Mouse (Mus musculus) liver, embryonic 14.5 days (tissue): ENCODE measurements around the gene Car6. TPM values are rescaled to one million over a fixed set of nuclear protein-coding genes. Genes with fewer than 3 reads are reported as not detected.
A peak's percentile ranks its signal among the peaks of the same experiment; 100 is the strongest.

Experiments used
- ATAC-seq: fragments of 200-750 bp; cut with Nextera tagmentation; 2 replicates; pipeline ENCODE4 v1.8.0; 2017; ENCODE audit warnings: moderate number of reproducible peaks, mild to moderate bottlenecking, moderate library complexity; ENCODE audit not compliant: insufficient read depth
- DNase-seq, 3 experiments: peaks; one replicate each; pipeline ENCODE4 v3.0.0-alpha.2; 2012 to 2013; ENCODE audit warnings: low read depth in 3 of 3, low spot score in 3 of 3
- H3K27ac ChIP-seq: fragments of 300-500 bp; sonication (generic); 2 replicates; pipeline ENCODE4 v1.5.1; 2014; ENCODE audit warnings: moderate library complexity, mild to moderate bottlenecking, control low read depth, inconsistent platforms
- H3K27me3 ChIP-seq: fragments of 300-500 bp; sonication (generic); 2 replicates; pipeline ENCODE4 v1.6.1; 2014; ENCODE audit warnings: mild to moderate bottlenecking, low read length, moderate library complexity; ENCODE audit not compliant: control insufficient read depth, insufficient read depth
- H3K36me3 ChIP-seq: fragments of 300-500 bp; sonication (generic); replicated peaks from 2 replicates; pipeline ENCODE4 v1.6.1; 2014; ENCODE audit warnings: low read depth; ENCODE audit not compliant: control insufficient read depth, insufficient read depth
- H3K4me1 ChIP-seq, 2 experiments: fragments of 200-500 bp in 1 of 2; fragments of 300-500 bp in 1 of 2; sonication (generic) in 1 of 2; replicated peaks; 2 replicates each; pipeline ENCODE4 v1.6.1; 2012 to 2014; ENCODE audit warnings: antibody characterized with exemption in 1 of 2, inconsistent platforms in 1 of 2, low read length in 1 of 2; ENCODE audit not compliant: control insufficient read depth in 2 of 2, insufficient read depth in 2 of 2
- H3K4me2 ChIP-seq: fragments of 300-500 bp; sonication (generic); 2 replicates; pipeline ENCODE4 v1.6.1; 2014; ENCODE audit warnings: low read depth, mild to moderate bottlenecking, control low read depth, moderate library complexity
- H3K4me3 ChIP-seq, 2 experiments: fragments of 200-500 bp in 1 of 2; fragments of 300-500 bp in 1 of 2; sonication (generic) in 1 of 2; 2 replicates each; pipeline ENCODE4 v1.5.1; 2012 to 2014; ENCODE audit warnings: low read depth in 2 of 2, low read length in 2 of 2, mild to moderate bottlenecking in 2 of 2, control low read depth in 1 of 2, inconsistent platforms in 1 of 2, moderate library complexity in 1 of 2; ENCODE audit not compliant: insufficient read depth in 1 of 2
- H3K9ac ChIP-seq: fragments of 300-500 bp; sonication (generic); replicated peaks from 2 replicates; pipeline ENCODE4 v1.6.1; 2014; ENCODE audit warnings: mild to moderate bottlenecking, control low read depth, moderate library complexity
- H3K9me3 ChIP-seq: fragments of 300-500 bp; sonication (generic); 2 replicates; pipeline ENCODE4 v1.6.1; 2016; ENCODE audit warnings: low read length, mixed read lengths; ENCODE audit not compliant: control insufficient read depth
- CTCF ChIP-seq: IDR thresholded peaks from 2 replicates; pipeline ENCODE4 v1.5.1; 2016; ENCODE audit warnings: antibody characterized with exemption, low read depth, control low read depth
- EP300 ChIP-seq: IDR thresholded peaks from 2 replicates; pipeline ENCODE4 v1.6.1; 2016; ENCODE audit warnings: antibody characterized with exemption, low read depth
- WGBS: fragments of 180-500 bp; shearing (Covaris S2); extraction: QIAGEN DNeasy Blood & Tissue Kit; methylation state at CpG from one replicate; pipeline ENCODE4 v1.1.7; 2014; ENCODE audit not compliant: insufficient replicate concordance; 5-methylcytosine and 5-hydroxymethylcytosine counted together
- polyA plus RNA-seq, 2 experiments: library from polyadenylated mRNA; depleted of rRNA in 1 of 2; stranded (reverse) in 1 of 2; unstranded in 1 of 2; fragments of >200 nt; fragmentation: Nextera tagmentation in 1 of 2; extraction: Ambion mirVana in 1 of 2; gene quantifications; 2 replicates each; pipeline versions ENCODE4 v1.2.1 to v1.2.3; 2012 to 2014

The Car6 gene
- polyA plus RNA-seq, 2 experiments, result 0.02 to 0.09 TPM

GRCm38 (mm10) chr4:150193915-150194314 is 7.2 kb downstream of the Car6 start:
- ATAC-seq (no peak), DNase-seq (no peak)
- Histone ChIP-seq H3K4me3 (no peak overlapping the region), H3K27me3 (no peaks in the 10 kb centered on the region), H3K9ac (no peak overlapping the region), H3K4me2 (no peak overlapping the region), H3K9me3 (no peaks in the 10 kb centered on the region), H3K36me3 (no peaks in the 10 kb centered on the region), H3K4me1 (no peaks in the 10 kb centered on the region), H3K27ac (no peak overlapping the region)
- peak; percentile 90 for TF ChIP-seq CTCF
- no peak for TF ChIP-seq EP300
- WGBS, result 38% methylated on average over 1 of the region's 1 CpGs

GRCm38 (mm10) chr4:150192199-150192598 is 8.9 kb downstream of the Car6 start:
- H3K4me2 ChIP-seq, result no peak overlapping the region
- H3K36me3 ChIP-seq, result no peaks in the 10 kb centered on the region
- H3K27me3 ChIP-seq, result no peaks in the 10 kb centered on the region
- TF ChIP-seq EP300 (no peak), CTCF (no peak)
- no peaks in the 10 kb centered on the region for H3K9me3 ChIP-seq
- no peak for ATAC-seq
- H3K9ac ChIP-seq, result no peak overlapping the region
- H3K27ac ChIP-seq, result no peak overlapping the region
- no peak for DNase-seq
- WGBS, result 56% methylated on average over 6 of the region's 6 CpGs
- 0 out of 4 replicates have a peak, but pooled peaks cover 0 to 5% of the 10 kb centered on the region in 2 experiments for H3K4me1 ChIP-seq
- no peak overlapping the region for H3K4me3 ChIP-seq

- TF ChIP-seq EP300 (no peak), CTCF (no peak)
- DNase-seq (peak in 1 of 3 experiments; percentile 30), ATAC-seq (no peak)
- Histone ChIP-seq H3K27ac (no peak overlapping the region), H3K27me3 (no peaks in the 10 kb centered on the region), H3K4me3 (no peak overlapping the region), H3K9ac (no peak overlapping the region), H3K36me3 (no peaks in the 10 kb centered on the region), H3K9me3 (no peaks in the 10 kb centered on the region), H3K4me2 (0 out of 2 replicates have a peak overlapping the region, but pooled peaks have one; percentile 15), H3K4me1 (0 out of 4 replicates have a peak, but pooled peaks cover 0 to 5% of the 10 kb centered on the region in 2 experiments)
- WGBS, result 35% methylated on average over 11 of the region's 11 CpGs
Measured at GRCm38 (mm10) chr4:150188236-150188635, 12.9 kb downstream of the Car6 start.

GRCm38 (mm10) chr4:150181304-150181703 is 19.8 kb downstream of the Car6 start:
- no peak for TF ChIP-seq EP300
- TF ChIP-seq CTCF, result peak; percentile 52
- Histone ChIP-seq H3K4me1 (no peaks in the 10 kb centered on the region), H3K4me2 (no peak overlapping the region), H3K27ac (no peak overlapping the region), H3K9me3 (no peaks in the 10 kb centered on the region), H3K9ac (no peak overlapping the region), H3K36me3 (no peaks in the 10 kb centered on the region), H3K4me3 (no peak overlapping the region), H3K27me3 (no peaks in the 10 kb centered on the region)
- DNase-seq, result no peak
- ATAC-seq, result no peak
- WGBS, result 67% methylated on average over 7 of the region's 7 CpGs

- WGBS, result 53% methylated on average over 4 of the region's 4 CpGs
- H3K4me3 ChIP-seq, result no peak overlapping the region
- TF ChIP-seq CTCF (no peak), EP300 (no peak)
- H3K27ac ChIP-seq, result no peak overlapping the region
- H3K36me3 ChIP-seq, result no peaks in the 10 kb centered on the region
- no peak overlapping the region for H3K4me2 ChIP-seq
- H3K4me1 ChIP-seq, result no peaks in the 10 kb centered on the region
- no peak overlapping the region for H3K9ac ChIP-seq
- H3K9me3 ChIP-seq, result no peaks in the 10 kb centered on the region
- no peak for DNase-seq
- ATAC-seq, result no peak
- no peaks in the 10 kb centered on the region for H3K27me3 ChIP-seq
Measured at GRCm38 (mm10) chr4:150178131-150178530, 23.0 kb downstream of the Car6 start.
